Mouse (Mus musculus): ENCODE measurements around the gene Tas2r119. TPM values are rescaled to one million over a fixed set of nuclear protein-coding genes. Genes with fewer than 3 reads are reported as not detected.
"Not testable (repeated sequence)": the region's sequence is repeated elsewhere in the genome, so short reads cannot be mapped to it uniquely, and the experiment has no call there.

The Tas2r119 gene
- polyA plus RNA-seq, 1 experiment from 2014 or later, result not detected

DNA sequence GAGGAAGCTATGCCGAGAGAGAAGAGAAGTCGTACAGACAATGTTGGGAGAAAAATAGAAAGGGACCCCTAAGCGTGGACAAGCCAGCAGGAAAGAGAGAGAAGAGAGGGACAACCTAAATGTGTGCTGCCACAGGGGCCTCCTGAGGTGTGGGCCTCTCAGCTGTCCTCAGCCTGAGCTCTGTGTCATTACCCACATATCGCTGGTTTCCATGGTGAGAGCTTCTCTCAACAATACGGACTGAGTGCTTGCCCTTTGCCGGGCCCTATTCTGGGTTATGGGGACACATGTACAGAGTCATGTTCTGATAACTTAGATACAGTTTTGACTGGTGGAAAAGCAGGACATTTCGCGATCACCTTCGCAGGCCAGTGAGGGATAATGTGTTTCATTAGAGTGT, 21.0 kb downstream of the Tas2r119 start:
- Histone ChIP-seq H3K4me3 (ENCODE audit: low read depth, low read length) (no peak overlapping the region), H3K27ac (ENCODE audit: low read depth) (no peak overlapping the region), H3K9ac (ENCODE audit: low read length) (no peak overlapping the region), H3K4me1 (replicated peaks; ENCODE audit: control insufficient read depth, insufficient read depth, low read length) (0 out of 2 replicates have a peak, but pooled peaks cover 4% of the 10 kb centered on the region), H3K27me3 (replicated peaks; ENCODE audit: control insufficient read depth, insufficient read depth, low read length) (no peaks in the 10 kb centered on the region), H3K9me3 (ENCODE audit: control insufficient read depth, low read length) (no peaks in the 10 kb centered on the region), H3K4me2 (ENCODE audit: low read length) (no peak overlapping the region), H3K36me3 (ENCODE audit: control insufficient read depth, insufficient read depth, low read length) (no peaks in the 10 kb centered on the region)
- DNase-seq (ENCODE audit: low spot score) (no peak), ATAC-seq (replicated peaks; ENCODE audit: low FRiP score, low TSS enrichment, low read depth) (no peak)
- WGBS, result 72% methylated on average over 9 of the region's 9 CpGs

GRCm38 (mm10) chr15:32198561-32198960, 21.5 kb downstream of the Tas2r119 start:
- DNase-seq (ENCODE audit: low spot score) (no peak), ATAC-seq (replicated peaks; ENCODE audit: low FRiP score, low TSS enrichment, low read depth) (no peak)
- no peaks in the 10 kb centered on the region for H3K9me3 ChIP-seq (ENCODE audit: control insufficient read depth, low read length)
- no peaks in the 10 kb centered on the region for H3K27me3 ChIP-seq (replicated peaks; ENCODE audit: control insufficient read depth, insufficient read depth, low read length)
- H3K27ac ChIP-seq (ENCODE audit: low read depth), result no peak overlapping the region
- H3K36me3 ChIP-seq (ENCODE audit: control insufficient read depth, insufficient read depth, low read length), result no peaks in the 10 kb centered on the region
- H3K4me2 ChIP-seq (ENCODE audit: low read length), result no peak overlapping the region
- H3K4me1 ChIP-seq (replicated peaks; ENCODE audit: control insufficient read depth, insufficient read depth, low read length), result 0 out of 2 replicates have a peak, but pooled peaks cover 4% of the 10 kb centered on the region
- no peak overlapping the region for H3K9ac ChIP-seq (ENCODE audit: low read length)
- H3K4me3 ChIP-seq (ENCODE audit: low read depth, low read length), result no peak overlapping the region
- 74% methylated on average over 5 of the region's 5 CpGs for WGBS

GRCm38 (mm10) chr15:32203242-32203641, 26.2 kb downstream of the Tas2r119 start:
- no peak for ATAC-seq (replicated peaks; ENCODE audit: low FRiP score, low TSS enrichment, low read depth)
- H3K27ac ChIP-seq (ENCODE audit: low read depth), result no peak overlapping the region
- no peak overlapping the region for H3K4me2 ChIP-seq (ENCODE audit: low read length)
- no peak overlapping the region for H3K9ac ChIP-seq (ENCODE audit: low read length)
- 74% methylated on average over 5 of the region's 5 CpGs for WGBS
- H3K4me3 ChIP-seq (ENCODE audit: low read depth, low read length), result no peak overlapping the region
- no peaks in the 10 kb centered on the region for H3K9me3 ChIP-seq (ENCODE audit: control insufficient read depth, low read length)
- no peaks in the 10 kb centered on the region for H3K36me3 ChIP-seq (ENCODE audit: control insufficient read depth, insufficient read depth, low read length)
- no peaks in the 10 kb centered on the region for H3K4me1 ChIP-seq (replicated peaks; ENCODE audit: control insufficient read depth, insufficient read depth, low read length)
- DNase-seq (ENCODE audit: low spot score), result no peak
- H3K27me3 ChIP-seq (replicated peaks; ENCODE audit: control insufficient read depth, insufficient read depth, low read length), result no peaks in the 10 kb centered on the region

DNA sequence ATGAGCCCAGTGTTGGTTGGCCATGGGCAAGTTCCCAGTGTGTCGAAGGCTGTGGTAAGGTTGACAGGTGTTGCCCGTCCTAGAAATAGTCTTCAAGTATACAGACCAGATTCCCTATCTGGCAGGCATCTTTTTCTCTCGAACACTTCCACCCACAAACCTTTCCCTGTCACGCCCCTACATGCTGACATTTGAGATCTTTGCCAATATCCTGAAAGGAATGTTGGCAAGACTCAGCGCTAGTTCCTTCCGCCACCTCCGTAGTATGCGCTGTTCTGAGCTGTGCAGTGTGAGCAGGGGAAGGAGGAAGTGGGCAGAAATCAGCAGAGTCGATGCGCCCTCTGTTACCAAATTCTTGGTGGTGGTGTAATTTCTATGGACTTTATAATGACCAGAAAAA, 27.8 kb downstream of the Tas2r119 start:
- Histone ChIP-seq H3K27ac (ENCODE audit: low read depth) (no peak overlapping the region), H3K4me3 (ENCODE audit: low read depth, low read length) (no peak overlapping the region), H3K36me3 (ENCODE audit: control insufficient read depth, insufficient read depth, low read length) (no peaks in the 10 kb centered on the region), H3K4me1 (replicated peaks; ENCODE audit: control insufficient read depth, insufficient read depth, low read length) (no peaks in the 10 kb centered on the region), H3K9me3 (ENCODE audit: control insufficient read depth, low read length) (no peaks in the 10 kb centered on the region), H3K4me2 (ENCODE audit: low read length) (no peak overlapping the region), H3K9ac (ENCODE audit: low read length) (no peak overlapping the region), H3K27me3 (replicated peaks; ENCODE audit: control insufficient read depth, insufficient read depth, low read length) (no peaks in the 10 kb centered on the region)
- ATAC-seq (replicated peaks; ENCODE audit: low FRiP score, low TSS enrichment, low read depth) (no peak), DNase-seq (ENCODE audit: low spot score) (no peak)
- WGBS, result 88% methylated on average over 10 of the region's 10 CpGs

DNA sequence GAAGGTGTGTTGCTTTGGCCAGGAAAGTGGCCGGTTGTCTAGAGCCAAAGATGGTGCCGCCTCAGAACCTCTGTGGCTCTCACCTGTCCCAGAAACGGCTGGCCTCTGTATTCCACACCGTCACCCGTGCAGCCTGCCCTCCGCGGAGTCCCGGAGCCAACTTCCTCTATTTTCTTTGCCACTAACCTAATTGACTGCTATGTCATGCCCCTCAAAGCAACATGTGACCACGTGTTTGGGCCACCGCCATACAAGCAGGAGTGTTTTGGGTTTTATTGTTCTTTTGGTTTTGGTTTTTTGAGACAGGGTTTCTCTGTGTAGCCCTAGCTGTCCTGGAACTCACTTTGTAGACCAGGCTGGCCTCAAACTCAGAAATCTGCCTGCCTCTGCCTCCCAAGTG, 37.6 kb downstream of the Tas2r119 start:
- not testable (repeated sequence) for H3K27me3 ChIP-seq (replicated peaks; ENCODE audit: control insufficient read depth, insufficient read depth, low read length); H3K9ac ChIP-seq (ENCODE audit: low read length); H3K4me2 ChIP-seq (ENCODE audit: low read length); H3K4me1 ChIP-seq (replicated peaks; ENCODE audit: control insufficient read depth, insufficient read depth, low read length); H3K36me3 ChIP-seq (ENCODE audit: control insufficient read depth, insufficient read depth, low read length); H3K9me3 ChIP-seq (ENCODE audit: control insufficient read depth, low read length); H3K4me3 ChIP-seq (ENCODE audit: low read depth, low read length); ATAC-seq (replicated peaks; ENCODE audit: low FRiP score, low TSS enrichment, low read depth); DNase-seq (ENCODE audit: low spot score); H3K27ac ChIP-seq (ENCODE audit: low read depth)
- WGBS, result 94% methylated on average over 10 of the region's 10 CpGs

DNA sequence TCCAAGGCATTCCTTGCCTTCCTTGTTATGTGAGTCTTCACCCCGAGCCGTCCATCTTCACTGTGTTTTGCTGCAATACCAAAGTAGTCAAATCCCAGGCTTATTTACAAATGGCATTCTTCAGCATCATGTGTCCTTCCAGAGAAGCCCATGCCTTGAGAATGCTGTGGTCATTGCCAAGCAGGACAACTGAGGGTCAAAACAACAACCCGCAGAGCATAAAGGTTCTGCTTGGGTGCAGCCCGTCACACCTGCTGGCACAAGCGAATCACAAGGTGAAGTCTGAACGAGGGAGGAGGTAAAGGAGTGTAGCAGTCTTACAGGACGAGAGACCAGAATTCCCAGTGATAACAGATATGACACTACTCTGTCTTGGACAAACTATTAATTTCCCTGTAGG, 45.9 kb downstream of the Tas2r119 start:
- Histone ChIP-seq H3K4me2 (ENCODE audit: low read length) (no peak overlapping the region), H3K4me1 (replicated peaks; ENCODE audit: control insufficient read depth, insufficient read depth, low read length) (no peaks in the 10 kb centered on the region), H3K9ac (ENCODE audit: low read length) (no peak overlapping the region), H3K36me3 (ENCODE audit: control insufficient read depth, insufficient read depth, low read length) (no peaks in the 10 kb centered on the region), H3K9me3 (ENCODE audit: control insufficient read depth, low read length) (no peaks in the 10 kb centered on the region), H3K27ac (ENCODE audit: low read depth) (no peak overlapping the region), H3K4me3 (ENCODE audit: low read depth, low read length) (no peak overlapping the region), H3K27me3 (replicated peaks; ENCODE audit: control insufficient read depth, insufficient read depth, low read length) (no peaks in the 10 kb centered on the region)
- ATAC-seq (replicated peaks; ENCODE audit: low FRiP score, low TSS enrichment, low read depth) (no peak), DNase-seq (ENCODE audit: low spot score) (no peak)
- 83% methylated on average over 7 of the region's 7 CpGs for WGBS

DNA sequence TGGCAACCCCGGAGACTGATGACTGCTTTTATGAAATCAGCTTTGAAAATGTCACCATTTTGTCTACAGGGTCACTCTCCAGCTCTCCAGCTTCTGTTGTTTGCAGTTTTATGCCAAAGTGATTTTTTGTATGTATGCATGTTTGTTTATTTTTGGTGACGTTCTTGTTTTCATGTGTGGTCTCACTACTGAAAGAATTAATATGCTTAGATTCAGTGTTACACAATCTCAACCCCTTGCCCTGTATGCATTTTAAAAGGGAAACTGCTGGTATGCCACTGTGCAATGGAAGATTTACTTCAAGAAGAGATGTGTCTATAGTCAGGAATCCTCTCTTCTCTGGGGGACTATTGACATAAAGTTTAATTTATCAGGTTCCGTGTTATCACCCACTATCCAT, 48.3 kb downstream of the Tas2r119 start:
- ATAC-seq (replicated peaks; ENCODE audit: low FRiP score, low TSS enrichment, low read depth), result no peak
- DNase-seq (ENCODE audit: low spot score), result no peak
- Histone ChIP-seq H3K9ac (ENCODE audit: low read length) (no peak overlapping the region), H3K9me3 (ENCODE audit: control insufficient read depth, low read length) (no peaks in the 10 kb centered on the region), H3K36me3 (ENCODE audit: control insufficient read depth, insufficient read depth, low read length) (no peaks in the 10 kb centered on the region), H3K4me1 (replicated peaks; ENCODE audit: control insufficient read depth, insufficient read depth, low read length) (no peaks in the 10 kb centered on the region), H3K27ac (ENCODE audit: low read depth) (no peak overlapping the region), H3K27me3 (replicated peaks; ENCODE audit: control insufficient read depth, insufficient read depth, low read length) (no peaks in the 10 kb centered on the region), H3K4me2 (ENCODE audit: low read length) (no peak overlapping the region), H3K4me3 (ENCODE audit: low read depth, low read length) (no peak overlapping the region)
- WGBS, result 76% methylated on average over 3 of the region's 3 CpGs

DNA sequence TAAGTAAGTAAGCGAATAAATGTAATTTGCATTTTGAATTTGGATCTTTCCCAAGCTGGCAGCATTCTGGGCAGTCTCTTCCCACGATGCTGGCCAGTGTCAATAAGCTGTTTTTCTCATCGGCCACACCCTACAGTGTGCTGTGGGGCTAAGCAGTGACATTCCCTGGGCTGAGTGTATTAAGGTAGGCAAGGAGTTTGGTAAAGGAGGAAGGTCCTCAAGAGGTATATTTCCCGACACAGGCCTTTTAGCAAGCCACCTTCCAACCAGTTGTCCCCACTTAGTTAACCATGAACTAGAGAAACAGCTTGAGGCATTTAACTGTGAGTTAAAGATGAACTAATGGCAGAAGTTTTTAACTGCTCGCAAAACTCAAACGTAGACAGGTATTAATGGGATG, 49.3 kb downstream of the Tas2r119 start:
- no peaks in the 10 kb centered on the region for H3K4me1 ChIP-seq (replicated peaks; ENCODE audit: control insufficient read depth, insufficient read depth, low read length)
- H3K4me2 ChIP-seq (ENCODE audit: low read length), result no peak overlapping the region

GRCm38 (mm10) chr15:32226888-32227395, 49.9 kb downstream of the Tas2r119 start:
- WGBS, result 77% methylated on average over 7 of the region's 7 CpGs
- DNase-seq (ENCODE audit: low spot score) (no peak), ATAC-seq (replicated peaks; ENCODE audit: low FRiP score, low TSS enrichment, low read depth) (no peak)
- no peaks in the 10 kb centered on the region for H3K36me3 ChIP-seq (ENCODE audit: control insufficient read depth, insufficient read depth, low read length)
- H3K27ac ChIP-seq (ENCODE audit: low read depth), result no peak overlapping the region
- no peak overlapping the region for H3K9ac ChIP-seq (ENCODE audit: low read length)
- no peaks in the 10 kb centered on the region for H3K4me1 ChIP-seq (replicated peaks; ENCODE audit: control insufficient read depth, insufficient read depth, low read length)
- no peak overlapping the region for H3K4me3 ChIP-seq (ENCODE audit: low read depth, low read length)
- H3K9me3 ChIP-seq (ENCODE audit: control insufficient read depth, low read length), result no peaks in the 10 kb centered on the region
- no peaks in the 10 kb centered on the region for H3K27me3 ChIP-seq (replicated peaks; ENCODE audit: control insufficient read depth, insufficient read depth, low read length)
- H3K4me2 ChIP-seq (ENCODE audit: low read length), result no peak overlapping the region

More for the DNA sequence above, 49.3 kb downstream of the Tas2r119 start:
- Histone ChIP-seq H3K27ac (ENCODE audit: low read depth) (no peak overlapping the region), H3K36me3 (ENCODE audit: control insufficient read depth, insufficient read depth, low read length) (no peaks in the 10 kb centered on the region), H3K4me3 (ENCODE audit: low read depth, low read length) (no peak overlapping the region), H3K9me3 (ENCODE audit: control insufficient read depth, low read length) (no peaks in the 10 kb centered on the region), H3K27me3 (replicated peaks; ENCODE audit: control insufficient read depth, insufficient read depth, low read length) (no peaks in the 10 kb centered on the region), H3K9ac (ENCODE audit: low read length) (no peak overlapping the region)
- DNase-seq (ENCODE audit: low spot score), result no peak
- ATAC-seq (replicated peaks; ENCODE audit: low FRiP score, low TSS enrichment, low read depth), result no peak
- WGBS, result 69% methylated on average over 6 of the region's 6 CpGs

All from intestine, embryonic 14.5 days (tissue).